Mouse (Mus musculus): Measurements from ENCODE around the gene Tmeff2.

Gene Tmeff2

DNA sequence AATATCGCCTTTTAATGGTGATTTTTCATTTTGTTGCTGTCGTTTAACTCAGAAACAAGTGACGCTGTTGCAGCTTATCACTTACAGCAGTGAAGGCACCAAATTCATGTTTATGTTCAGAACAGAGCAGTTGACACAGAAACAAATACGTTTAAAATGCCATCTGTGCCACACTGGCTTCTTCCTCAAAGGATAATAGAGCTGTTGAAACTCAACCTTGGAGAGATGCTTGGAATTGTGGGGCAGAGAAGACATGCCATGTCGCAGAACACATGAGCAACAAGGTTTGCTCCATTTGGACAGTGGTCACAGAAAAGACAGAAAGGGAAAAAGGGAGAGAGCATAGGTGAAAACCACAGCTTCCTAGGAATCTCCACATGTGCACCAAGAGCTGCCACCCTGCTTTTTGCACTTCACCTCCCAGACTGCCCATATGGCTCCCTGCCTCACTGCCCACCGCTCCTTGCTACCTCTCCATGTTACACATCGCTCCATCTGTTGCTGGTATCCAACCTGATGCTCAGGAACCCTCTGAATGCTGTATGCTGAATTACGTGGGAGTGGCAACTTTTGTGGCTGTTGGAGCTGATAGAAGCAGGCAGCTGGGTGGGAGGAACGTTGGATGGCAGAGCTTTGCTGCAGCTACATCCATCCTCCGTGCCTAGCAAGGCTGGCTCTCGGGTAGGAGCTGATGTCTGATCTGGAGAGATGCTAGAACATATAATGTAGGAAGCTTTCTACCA, 298.8 kb downstream of the Tmeff2 start:
- peak; percentile 92 for DNase-seq (ENCODE audit: low read depth, low spot score)

DNA sequence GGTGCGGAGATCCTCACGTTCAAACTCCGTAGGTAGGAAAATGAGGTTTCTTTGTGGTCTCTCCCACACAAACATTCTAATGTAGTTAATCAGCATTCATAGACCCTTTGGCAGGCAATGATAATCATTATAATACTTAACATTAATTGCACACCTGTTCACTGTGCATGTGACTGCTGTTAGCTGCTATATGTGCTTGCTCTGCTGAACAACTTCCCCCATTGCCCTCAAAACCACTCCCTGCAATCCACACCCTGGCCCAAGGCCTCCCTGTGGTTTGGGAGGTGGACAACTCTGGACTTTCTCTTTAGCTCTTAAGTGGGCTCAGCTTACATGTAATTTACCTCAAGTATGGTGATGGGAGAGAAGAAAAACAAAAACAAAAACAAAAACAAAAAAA, 299.5 kb downstream of the Tmeff2 start:
- DNase-seq (ENCODE audit: low read depth, low spot score), result no peak

DNA sequence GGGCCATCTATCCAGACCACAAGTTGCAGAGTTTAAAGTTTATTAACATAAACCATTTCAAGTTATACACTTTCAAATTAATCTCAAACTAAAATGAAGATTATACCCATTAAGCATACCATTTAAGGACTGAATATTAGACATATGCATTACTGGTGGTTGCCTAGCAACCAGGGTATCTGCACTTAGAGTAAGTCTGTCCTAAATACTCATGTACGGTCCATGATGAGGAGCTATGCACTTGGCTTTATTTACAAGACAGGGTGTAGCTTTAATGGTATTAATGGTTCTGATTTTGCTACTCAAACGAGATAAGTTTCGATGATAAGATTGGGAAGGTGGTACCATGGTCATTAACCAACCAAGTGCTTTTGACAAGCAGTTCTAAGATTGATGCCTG, 315.2 kb downstream of the Tmeff2 start:
- no peak for DNase-seq (ENCODE audit: low read depth, low spot score)

DNA sequence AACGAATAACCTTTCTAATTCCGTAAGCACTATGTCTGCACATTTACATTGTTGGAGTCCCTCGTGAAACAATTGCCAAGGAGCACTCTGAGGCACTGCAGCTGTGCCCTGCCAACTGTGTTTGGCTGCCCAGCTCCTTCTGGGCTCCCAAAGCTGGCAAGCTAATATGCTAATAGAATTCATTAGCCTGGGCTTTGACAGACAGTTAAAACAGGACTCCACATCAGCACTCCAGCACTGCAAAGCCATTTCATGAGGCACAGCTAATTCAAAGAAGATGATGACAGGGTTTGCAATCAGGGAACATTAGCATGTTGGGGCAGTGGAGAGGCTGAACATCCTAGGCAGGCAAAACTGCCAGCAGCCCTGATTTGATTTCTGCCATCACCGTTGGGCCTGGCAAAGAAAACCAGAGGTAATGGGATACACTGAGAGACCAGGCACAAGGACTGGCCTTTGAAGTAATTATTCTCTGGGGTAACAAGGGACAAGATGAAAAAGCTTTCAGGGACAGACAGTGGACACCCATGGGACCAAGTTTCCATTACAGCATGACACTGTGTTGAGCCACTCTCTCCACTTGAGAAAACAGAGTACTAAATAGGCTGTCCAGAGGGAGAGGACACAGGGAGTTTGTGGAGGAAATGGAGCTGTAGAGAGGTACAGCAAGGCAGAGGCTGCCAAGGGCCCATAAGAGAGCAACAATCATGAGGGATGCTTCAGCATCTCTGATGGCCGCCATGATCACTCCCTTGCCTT, 316.0 kb downstream of the Tmeff2 start:
- DNase-seq (ENCODE audit: low read depth, low spot score), result no peak

DNA sequence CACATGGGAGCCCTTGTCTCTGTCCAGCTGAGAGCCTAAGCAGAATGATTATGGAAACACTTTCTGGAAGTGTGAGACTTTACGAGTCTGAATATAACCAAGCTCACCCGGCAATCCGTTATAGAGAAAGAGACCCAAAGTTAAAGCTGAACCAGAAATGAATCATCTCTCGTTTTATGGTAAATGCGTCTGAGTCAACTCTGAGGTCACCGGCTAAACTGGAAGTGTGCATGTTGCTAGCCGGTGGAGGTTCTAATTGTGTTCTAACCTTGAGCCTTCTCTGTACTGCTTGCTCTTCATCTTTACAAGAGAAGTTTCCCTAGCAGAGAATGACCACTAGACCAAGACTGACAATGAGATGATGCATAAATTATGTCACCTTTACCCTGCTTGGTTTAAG, 316.8 kb downstream of the Tmeff2 start:
- no peak for DNase-seq (ENCODE audit: low read depth, low spot score)

DNA sequence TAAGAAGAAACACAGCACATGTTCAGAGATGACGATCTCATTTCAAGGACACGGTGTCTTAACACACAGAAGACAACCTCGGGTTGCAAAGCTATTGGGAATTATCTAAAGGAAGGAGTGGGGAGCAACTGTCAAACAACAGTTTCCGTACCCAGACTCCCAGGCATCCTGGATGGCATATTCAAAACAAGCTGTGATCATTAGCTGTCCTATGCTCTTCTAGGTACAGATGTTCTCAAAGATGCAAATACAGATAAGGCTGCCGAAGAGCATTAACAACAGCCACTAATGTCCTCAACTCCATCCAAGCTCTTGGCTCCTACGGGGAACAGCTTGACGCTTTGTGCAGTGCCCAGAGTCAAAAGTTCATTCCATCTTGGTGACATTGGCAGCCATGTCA, 324.7 kb downstream of the Tmeff2 start:
- DNase-seq (ENCODE audit: low read depth, low spot score), result no peak

Measured in telencephalon, adult 2 months (tissue).